ENCODE assay signal across 8 mouse cellular contexts in the genomic region with DNA sequence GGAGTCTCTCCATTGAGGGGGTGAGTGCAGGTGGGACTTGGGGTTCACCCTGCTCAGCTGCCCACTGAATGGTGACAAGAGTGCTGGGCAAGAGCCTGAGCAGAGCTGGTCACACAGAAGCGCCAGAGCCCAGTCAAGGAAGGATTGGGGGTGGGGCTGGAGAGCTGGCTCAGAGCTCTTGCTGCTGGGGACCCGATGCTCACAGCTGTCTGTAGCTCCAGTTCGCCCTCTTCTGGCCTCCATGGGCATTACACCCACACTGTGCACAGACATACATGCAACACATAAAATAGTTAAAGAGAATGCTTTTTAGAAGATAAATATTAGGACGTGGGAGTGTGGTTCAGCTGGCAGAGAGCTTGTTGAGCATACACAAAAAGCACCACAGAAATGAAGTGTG. TPM values are rescaled to one million over a fixed set of nuclear protein-coding genes. Genes with fewer than 3 reads are reported as not detected.
DNase-seq lines count a peak whose midpoint lies in the region; ATAC-seq and TF ChIP-seq lines count a peak whose summit lies in the region.

No protein-coding gene starts in this region.

- no peak for ATAC-seq in forebrain, embryonic 14.5 days
- ATAC-seq in forebrain, embryonic 16.5 days = no peak

- no peak for TF ChIP-seq POLR2A in kidney, adult 2 months (IDR thresholded peaks at IDR 0.05; ENCODE audit: low read depth, low read length)
- peak; percentile 14 for TF ChIP-seq POLR2A in myocyte (IDR thresholded peaks at IDR 0.05; ENCODE audit: insufficient read length, low read depth)

- no peaks in the 10 kb centered on the region for H3K9me3 ChIP-seq in forebrain, embryonic 14.5 days (replicated peaks; ENCODE audit: control insufficient read depth, low read length)
- H3K9me3 ChIP-seq in forebrain, embryonic 16.5 days (ENCODE audit: control insufficient read depth, low read length) = peaks cover 4% of the 10 kb centered on the region

- H3K27me3 ChIP-seq in kidney, adult 2 months (replicated peaks; ENCODE audit: control insufficient read depth, insufficient read depth, low read length) = no peaks in the 10 kb centered on the region
- H3K27me3 ChIP-seq in myocyte (ENCODE audit: control insufficient read depth, insufficient read depth, insufficient read length) = no peaks in the 10 kb centered on the region
- no peaks in the 10 kb centered on the region for H3K27me3 ChIP-seq in forebrain, embryonic 14.5 days (replicated peaks; ENCODE audit: control insufficient read depth, insufficient read depth, low read length)
- no peaks in the 10 kb centered on the region for H3K27me3 ChIP-seq in forebrain, embryonic 16.5 days (replicated peaks; ENCODE audit: control insufficient read depth, insufficient read depth, low read length)

- H3K79me2 ChIP-seq in myocyte (ENCODE audit: control insufficient read depth, insufficient read depth) = no peaks in the 10 kb centered on the region

- H3ac ChIP-seq in myocyte (ENCODE audit: control insufficient read depth, insufficient read length) = no peak overlapping the region

- no peak overlapping the region for H3K4me2 ChIP-seq in myocyte (ENCODE audit: low read depth)
- no peak overlapping the region for H3K4me2 ChIP-seq in forebrain, embryonic 14.5 days (ENCODE audit: low read length)
- no peak overlapping the region for H3K4me2 ChIP-seq in forebrain, embryonic 16.5 days (ENCODE audit: low read length)

- DNase-seq in kidney, adult 2 months = peak; percentile 39
- DNase-seq in kidney, adult 11 months = no peak
- DNase-seq in CD4-positive helper T cell, adult 2 months (ENCODE audit: low read depth, low spot score) = peak; percentile 25
- peak; percentile 21 for DNase-seq in adipocyte (ENCODE audit: low spot score)
- DNase-seq in forebrain, embryonic 14.5 days (ENCODE audit: low spot score) = no peak
- DNase-seq in layer of hippocampus, postnatal 14 days (ENCODE audit: low spot score in 2 of 2) = no peak

- no peak overlapping the region for H3K9ac ChIP-seq in forebrain, embryonic 14.5 days (ENCODE audit: low read length)
- H3K9ac ChIP-seq in forebrain, embryonic 16.5 days (replicated peaks; ENCODE audit: low read depth, low read length) = no peak overlapping the region

- 73% methylated on average over 4 of the region's 4 CpGs for WGBS in kidney, adult 2 months
- 55% methylated on average over 4 of the region's 4 CpGs for WGBS in forebrain, embryonic 14.5 days
- 58% methylated on average over 4 of the region's 4 CpGs for WGBS in forebrain, embryonic 16.5 days

- no peaks in the 10 kb centered on the region for H3K36me3 ChIP-seq in kidney, adult 2 months (ENCODE audit: control insufficient read depth, insufficient read depth, low read length)
- H3K36me3 ChIP-seq in myocyte (ENCODE audit: control insufficient read depth, insufficient read depth) = no peaks in the 10 kb centered on the region
- no peaks in the 10 kb centered on the region for H3K36me3 ChIP-seq in forebrain, embryonic 14.5 days (ENCODE audit: control insufficient read depth, insufficient read depth, low read length)
- H3K36me3 ChIP-seq in forebrain, embryonic 16.5 days (ENCODE audit: control insufficient read depth, insufficient read depth) = no peaks in the 10 kb centered on the region

- no peak overlapping the region for H3K4me3 ChIP-seq in kidney, adult 2 months (ENCODE audit: insufficient read depth, low read depth, low read length)
- H3K4me3 ChIP-seq in myocyte = no peak overlapping the region
- no peak overlapping the region for H3K4me3 ChIP-seq in forebrain, embryonic 14.5 days (ENCODE audit: low read depth, low read length)
- no peak overlapping the region for H3K4me3 ChIP-seq in forebrain, embryonic 16.5 days (replicated peaks; ENCODE audit: low read length)

- H3K27ac ChIP-seq in kidney, adult 2 months (ENCODE audit: insufficient read depth, low read depth, low read length) = no peak overlapping the region
- no peak overlapping the region for H3K27ac ChIP-seq in forebrain, embryonic 14.5 days (ENCODE audit: low read depth, low read length)
- H3K27ac ChIP-seq in forebrain, embryonic 16.5 days (ENCODE audit: low read length) = no peak overlapping the region

- TF ChIP-seq CTCF in kidney, adult 2 months (conservative IDR thresholded peaks at IDR 0.05; ENCODE audit: insufficient read depth, insufficient read length, low read depth, low read length) = peak; percentile 46; the same call in 1 of the 2 replicates

- peaks cover 8% of the 10 kb centered on the region for H3K4me1 ChIP-seq in kidney, adult 2 months (ENCODE audit: control insufficient read depth, insufficient read depth, low read length)
- H3K4me1 ChIP-seq in forebrain, embryonic 14.5 days (ENCODE audit: control insufficient read depth, insufficient read depth, low read length) = no peaks in the 10 kb centered on the region
- H3K4me1 ChIP-seq in forebrain, embryonic 16.5 days (replicated peaks; ENCODE audit: control insufficient read depth, insufficient read depth, low read length) = no peaks in the 10 kb centered on the region; the same call in 1 of the 2 replicates

TF ChIP-seq in myocyte, 11 proteins besides CTCF, POLR2A, EP300 and RAD21:
- TF ChIP-seq CEBPB (IDR thresholded peaks at IDR 0.05; ENCODE audit: insufficient read depth, poor library complexity, severe bottlenecking) (no peak), REST (IDR thresholded peaks at IDR 0.05; ENCODE audit: insufficient read depth, insufficient read length) (no peak), MYOD1 (IDR thresholded peaks at IDR 0.05; ENCODE audit: control insufficient read depth in 1 of 3, insufficient read length in 2 of 3, low read depth in 2 of 3) (no peak), TCF3 (IDR thresholded peaks at IDR 0.05; ENCODE audit: insufficient read length, low read depth) (no peak), USF1 (IDR thresholded peaks at IDR 0.05; ENCODE audit: low read depth) (no peak), MYOG (IDR thresholded peaks at IDR 0.05; ENCODE audit: control insufficient read depth in 1 of 3, insufficient read depth in 1 of 3, insufficient read length in 2 of 3, low read depth in 2 of 3) (no peak), MAX (IDR thresholded peaks at IDR 0.05; ENCODE audit: low read depth) (no peak), E2F4 (IDR thresholded peaks at IDR 0.05; ENCODE audit: insufficient read depth) (no peak), SRF (IDR thresholded peaks at IDR 0.05; ENCODE audit: control insufficient read depth, insufficient read length, low read depth) (no peak), POLR2AphosphoS2 (IDR thresholded peaks at IDR 0.05; ENCODE audit: insufficient read length, low read depth) (no peak), TCF12 (IDR thresholded peaks at IDR 0.05; ENCODE audit: insufficient read depth, poor library complexity, severe bottlenecking) (no peak)
TF ChIP-seq in myocyte: peak in this region for 0.

RNA-seq across cellular contexts. Expression of gene Myom3, which starts 43.8 kb away (rescaled TPM):
- polyA plus RNA-seq in kidney, adult 2 months (2012; rRNA removed) = 0.10 and 1.5 TPM in 2 replicates
- polyA plus RNA-seq in myocyte (2012; fragmentation: generic; extraction: Trizol) = 97.1 TPM
- 0.17 and 0.22 TPM in 2 replicates for polyA plus RNA-seq in forebrain, embryonic 14.5 days (2014; fragmentation: Nextera tagmentation; extraction: Ambion mirVana)
- total RNA-seq in layer of hippocampus, postnatal 14 days (2021) = 1 to 10 TPM; 1.4 to 1.5 TPM
- 0.29 and 0.34 TPM in 2 replicates for polyA plus RNA-seq in forebrain, embryonic 16.5 days (2015; fragmentation: Nextera tagmentation; extraction: Ambion mirVana)

RNA-seq across cellular contexts. Expression of gene Srsf10, which starts 52.2 kb away (rescaled TPM):
- polyA plus RNA-seq in kidney, adult 2 months (2012; rRNA removed) = 43.4 TPM in 2 replicates
- 22.3 TPM for polyA plus RNA-seq in myocyte (2012; fragmentation: generic; extraction: Trizol)
- 259 and 304 TPM in 2 replicates for polyA plus RNA-seq in forebrain, embryonic 14.5 days (2014; fragmentation: Nextera tagmentation; extraction: Ambion mirVana)
- total RNA-seq in layer of hippocampus, postnatal 14 days (2021) = 10 to 100 TPM; 78.4 to 85.6 TPM
- 253 and 294 TPM in 2 replicates for polyA plus RNA-seq in forebrain, embryonic 16.5 days (2015; fragmentation: Nextera tagmentation; extraction: Ambion mirVana)

Comparison
In these comparisons a context has a peak if more than half of its experiments do, and no peak if none do; other contexts are left out.
1. DNase-seq: peak in kidney, adult 2 months (single experiment), CD4-positive helper T cell, adult 2 months (single experiment) and adipocyte (single experiment); none in kidney, adult 11 months (single experiment), forebrain, embryonic 14.5 days (single experiment) and layer of hippocampus, postnatal 14 days (0 of 2).
2. RNA of gene Myom3, which starts 43.8 kb away (polyA plus RNA-seq): 97.1 TPM in myocyte (single experiment); 0.10 to 1.5 TPM in kidney, adult 2 months, 0.29 to 0.34 TPM in forebrain, embryonic 16.5 days and 0.17 to 0.22 TPM in forebrain, embryonic 14.5 days; every median in the first group is over 10 times any median in the second.